Mouse (Mus musculus): Measurements from ENCODE around the gene Rgr. TPM values are rescaled to one million over a fixed set of nuclear protein-coding genes. Genes with fewer than 3 reads are reported as not detected.

The Rgr gene
- polyA plus RNA-seq (2012; rRNA removed) = not detected in 2 replicates

DNA sequence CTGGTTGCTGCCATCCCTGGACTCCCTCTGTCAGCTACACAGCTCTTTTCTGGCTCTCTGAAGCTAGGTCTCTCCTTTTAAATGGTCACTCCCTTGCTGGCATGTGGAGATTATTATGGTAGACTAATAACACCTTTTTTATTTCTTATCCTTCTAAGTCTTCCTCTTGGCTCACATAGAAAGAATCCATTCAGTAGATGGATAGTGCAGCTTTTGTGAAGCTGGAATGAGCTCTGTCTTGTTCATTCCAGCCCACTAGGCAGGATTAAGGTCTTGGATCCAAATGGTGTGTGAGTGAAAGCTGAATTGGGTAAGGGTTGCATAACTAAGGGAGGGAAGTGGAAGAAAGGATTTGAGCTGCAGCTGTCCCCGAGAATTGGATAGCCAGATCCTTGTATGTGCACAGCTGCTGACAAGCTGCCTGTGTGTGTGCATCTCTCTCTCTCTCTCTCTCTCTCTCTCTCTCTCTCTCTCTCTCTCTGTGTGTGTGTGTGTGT is at the start of gene Rgr:
Gene Rgr, minus strand, starts transcription at position 51 of the 497 bp plus-strand sequence.
- no peak within 1 kb of the TSS for H3K27ac ChIP-seq (ENCODE audit: control insufficient read depth, insufficient read depth, low read depth, low read length)
- no peaks in the 10 kb centered on the region for H3K27me3 ChIP-seq (ENCODE audit: control insufficient read depth, insufficient read depth, low read length)
- H3K4me1 ChIP-seq (ENCODE audit: control insufficient read depth, insufficient read depth, low read length) = no peaks in the 10 kb centered on the region
- no peak within 1 kb of the TSS for H3K4me3 ChIP-seq (ENCODE audit: control insufficient read depth, low read depth, low read length)
- no peak for TF ChIP-seq CTCF (IDR thresholded peaks at IDR 0.05; ENCODE audit: control insufficient read depth, insufficient read depth, insufficient replicate concordance, low read depth, low read length)
- no peak for TF ChIP-seq POLR2A (IDR thresholded peaks at IDR 0.05; ENCODE audit: control insufficient read depth, low read depth, low read length)
- H3K36me3 ChIP-seq (ENCODE audit: control insufficient read depth, insufficient read depth, low read length) = no peaks in the 10 kb centered on the region

DNA sequence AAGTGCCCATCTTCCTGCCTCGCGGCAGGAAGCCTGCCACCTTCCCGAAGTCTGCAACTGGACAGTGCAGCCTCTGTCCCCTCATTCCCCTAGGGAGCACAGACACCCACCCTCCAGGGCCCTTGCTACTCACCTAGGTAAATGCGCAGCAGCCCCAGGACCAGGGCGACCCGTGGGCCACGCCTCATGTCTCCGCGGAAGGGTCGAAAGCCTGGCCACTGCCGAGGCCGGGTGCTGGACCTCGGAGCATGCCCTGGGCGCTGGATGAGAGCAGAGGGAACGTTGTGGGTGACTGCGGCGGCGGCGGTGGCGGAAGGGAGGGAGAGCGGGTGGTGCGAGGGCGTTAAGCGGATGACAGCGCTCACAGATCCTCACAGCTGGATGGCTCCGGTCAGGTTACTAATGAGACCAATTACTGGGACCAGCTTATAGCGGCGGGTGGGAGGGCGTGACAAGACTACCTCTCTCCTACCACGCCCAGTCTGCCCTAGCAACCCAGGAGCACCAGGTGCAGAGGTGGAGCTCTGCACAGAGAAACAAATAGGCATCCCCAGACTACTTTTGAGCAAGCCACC is 49.3 kb upstream of the Rgr start, which contains the start of gene Cdhr1:
Gene Cdhr1, minus strand, starts transcription at position 392 of the 575 bp plus-strand sequence.
- TF ChIP-seq CTCF (IDR thresholded peaks at IDR 0.05; ENCODE audit: control insufficient read depth, insufficient read depth, insufficient replicate concordance, low read depth, low read length) = no peak
- Histone ChIP-seq H3K4me1 (ENCODE audit: control insufficient read depth, insufficient read depth, low read length) (peaks cover 6% of the 10 kb centered on the region), H3K27ac (ENCODE audit: control insufficient read depth, insufficient read depth, low read depth, low read length) (no peak within 1 kb of the TSS)

DNA sequence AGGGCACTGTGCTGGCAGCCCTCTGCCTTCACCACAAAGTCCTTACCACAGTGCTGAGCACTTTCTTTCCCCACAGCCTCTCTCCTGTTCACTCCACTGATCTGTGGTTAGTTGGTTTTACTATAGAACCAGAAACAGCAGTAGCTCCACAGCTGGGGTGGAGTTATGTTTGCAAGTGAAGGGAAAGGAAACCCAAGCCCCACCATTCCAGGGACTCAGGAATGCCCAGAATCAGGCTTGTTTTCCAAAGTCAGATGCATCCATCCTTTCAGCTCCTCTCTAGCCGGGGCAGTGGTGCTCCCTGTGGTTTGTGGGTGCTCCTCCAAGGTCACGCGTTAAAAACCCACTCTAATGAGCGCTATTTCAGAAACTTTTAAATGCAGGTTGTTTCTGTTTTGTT is 46.8 kb upstream of the Rgr start:
- Histone ChIP-seq H3K4me1 (ENCODE audit: control insufficient read depth, insufficient read depth, low read length) (peaks cover 6% of the 10 kb centered on the region), H3K27ac (ENCODE audit: control insufficient read depth, insufficient read depth, low read depth, low read length) (no peak overlapping the region), H3K36me3 (ENCODE audit: control insufficient read depth, insufficient read depth, low read length) (no peaks in the 10 kb centered on the region), H3K27me3 (ENCODE audit: control insufficient read depth, insufficient read depth, low read length) (no peaks in the 10 kb centered on the region), H3K4me3 (ENCODE audit: control insufficient read depth, low read depth, low read length) (no peak overlapping the region)
- TF ChIP-seq CTCF (IDR thresholded peaks at IDR 0.05; ENCODE audit: control insufficient read depth, insufficient read depth, insufficient replicate concordance, low read depth, low read length) (no peak), POLR2A (IDR thresholded peaks at IDR 0.05; ENCODE audit: control insufficient read depth, low read depth, low read length) (no peak)

More for the DNA sequence above, 49.3 kb upstream of the Rgr start, which contains the start of gene Cdhr1:
- no peak within 1 kb of the TSS; the same call in 1 of the 2 replicates for H3K4me3 ChIP-seq (ENCODE audit: control insufficient read depth, low read depth, low read length)
- no peaks in the 10 kb centered on the region for H3K27me3 ChIP-seq (ENCODE audit: control insufficient read depth, insufficient read depth, low read length)
- H3K36me3 ChIP-seq (ENCODE audit: control insufficient read depth, insufficient read depth, low read length) = no peaks in the 10 kb centered on the region

DNA sequence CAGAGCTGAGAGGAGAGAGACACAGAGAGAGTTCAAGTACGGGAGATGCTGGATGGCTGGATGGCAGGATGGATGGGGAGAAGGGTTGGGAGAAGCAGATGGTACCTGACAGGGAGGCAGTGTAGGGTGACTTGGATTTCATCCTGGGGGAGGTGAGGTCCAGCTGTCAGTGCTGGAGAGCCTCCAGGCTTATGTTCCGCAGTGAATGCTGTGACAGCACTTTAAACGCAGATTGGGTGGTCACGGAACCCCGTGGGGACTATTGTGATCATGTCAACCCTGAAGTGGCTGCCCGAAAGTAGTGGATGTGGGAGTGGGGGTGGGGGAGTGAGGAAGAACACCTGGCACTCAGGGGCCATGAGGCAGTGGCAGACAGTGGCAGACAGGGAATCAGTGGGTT is 45.7 kb upstream of the Rgr start:
- Histone ChIP-seq H3K4me3 (ENCODE audit: control insufficient read depth, low read depth, low read length) (no peak overlapping the region), H3K27me3 (ENCODE audit: control insufficient read depth, insufficient read depth, low read length) (no peaks in the 10 kb centered on the region), H3K36me3 (ENCODE audit: control insufficient read depth, insufficient read depth, low read length) (no peaks in the 10 kb centered on the region), H3K27ac (ENCODE audit: control insufficient read depth, insufficient read depth, low read depth, low read length) (no peak overlapping the region), H3K4me1 (ENCODE audit: control insufficient read depth, insufficient read depth, low read length) (peaks cover 6% of the 10 kb centered on the region)
- TF ChIP-seq CTCF (IDR thresholded peaks at IDR 0.05; ENCODE audit: control insufficient read depth, insufficient read depth, insufficient replicate concordance, low read depth, low read length) (no peak), POLR2A (IDR thresholded peaks at IDR 0.05; ENCODE audit: control insufficient read depth, low read depth, low read length) (no peak)

DNA sequence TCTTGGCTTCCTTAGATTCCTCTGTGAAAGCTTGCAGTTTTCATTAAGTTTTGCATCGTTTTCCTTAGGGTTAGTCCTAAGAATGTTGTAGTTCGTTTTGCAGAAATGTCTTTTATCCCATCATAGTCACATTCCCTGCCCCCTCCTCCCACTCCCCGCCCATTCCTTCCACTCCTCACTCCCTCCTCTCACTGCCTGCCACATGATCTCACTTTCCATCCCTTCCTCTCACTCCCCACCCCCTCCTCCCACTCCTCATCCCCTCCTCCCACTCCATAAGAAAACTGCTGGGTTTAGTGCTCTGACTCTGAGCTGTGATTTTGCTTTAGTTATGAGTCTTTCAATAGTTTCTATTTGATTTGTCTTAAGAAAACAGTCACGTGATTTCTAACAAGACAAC is 35.0 kb upstream of the Rgr start:
- no peak for TF ChIP-seq POLR2A (IDR thresholded peaks at IDR 0.05; ENCODE audit: control insufficient read depth, low read depth, low read length)
- TF ChIP-seq CTCF (IDR thresholded peaks at IDR 0.05; ENCODE audit: control insufficient read depth, insufficient read depth, insufficient replicate concordance, low read depth, low read length) = no peak

DNA sequence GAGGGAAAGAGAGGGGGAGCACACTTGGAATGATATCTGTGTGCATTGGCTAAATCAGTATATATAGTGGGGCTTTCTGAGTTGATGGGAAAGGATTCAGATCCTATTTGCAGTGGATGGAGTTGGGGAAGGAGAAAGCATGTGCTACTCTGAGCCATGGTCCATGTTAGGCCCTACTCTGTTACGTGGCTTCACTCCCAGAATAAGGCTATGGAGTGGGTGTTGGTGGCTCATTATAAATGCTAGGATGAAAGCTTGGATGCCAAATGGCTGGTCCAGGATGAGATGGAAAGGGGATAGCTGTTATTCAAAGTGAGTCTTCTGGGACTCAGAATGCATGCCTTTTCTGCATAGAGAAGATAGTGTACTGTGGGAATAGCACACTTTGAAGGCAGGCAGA is 32.0 kb upstream of the Rgr start:
- no peaks in the 10 kb centered on the region for H3K36me3 ChIP-seq (ENCODE audit: control insufficient read depth, insufficient read depth, low read length)
- no peak overlapping the region for H3K4me3 ChIP-seq (ENCODE audit: control insufficient read depth, low read depth, low read length)
- no peak for TF ChIP-seq CTCF (IDR thresholded peaks at IDR 0.05; ENCODE audit: control insufficient read depth, insufficient read depth, insufficient replicate concordance, low read depth, low read length)
- no peaks in the 10 kb centered on the region for H3K27me3 ChIP-seq (ENCODE audit: control insufficient read depth, insufficient read depth, low read length)
- H3K27ac ChIP-seq (ENCODE audit: control insufficient read depth, insufficient read depth, low read depth, low read length) = no peak overlapping the region
- H3K4me1 ChIP-seq (ENCODE audit: control insufficient read depth, insufficient read depth, low read length) = no peaks in the 10 kb centered on the region

More for the DNA sequence above, 35.0 kb upstream of the Rgr start:
- H3K4me1 ChIP-seq (ENCODE audit: control insufficient read depth, insufficient read depth, low read length) = no peaks in the 10 kb centered on the region
- H3K27me3 ChIP-seq (ENCODE audit: control insufficient read depth, insufficient read depth, low read length) = no peaks in the 10 kb centered on the region
- H3K27ac ChIP-seq (ENCODE audit: control insufficient read depth, insufficient read depth, low read depth, low read length) = no peak overlapping the region
- no peak overlapping the region for H3K4me3 ChIP-seq (ENCODE audit: control insufficient read depth, low read depth, low read length)
- H3K36me3 ChIP-seq (ENCODE audit: control insufficient read depth, insufficient read depth, low read length) = no peaks in the 10 kb centered on the region

DNA sequence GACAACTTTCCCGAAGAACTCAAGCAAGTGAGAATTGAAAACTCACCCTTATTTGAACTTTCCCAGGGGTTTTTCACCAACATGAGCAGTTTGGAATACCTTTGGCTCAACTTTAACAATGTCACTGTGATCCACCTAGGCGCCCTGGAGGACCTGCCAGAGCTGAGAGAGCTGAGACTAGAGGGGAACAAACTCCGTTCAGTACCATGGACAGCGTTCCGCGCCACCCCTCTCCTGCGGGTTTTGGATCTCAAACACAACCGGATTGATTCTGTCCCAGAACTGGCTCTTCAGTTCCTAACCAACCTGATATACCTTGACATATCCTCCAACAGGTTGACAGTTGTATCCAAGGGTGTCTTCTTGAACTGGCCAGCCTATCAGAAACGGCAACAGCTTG is 19.8 kb upstream of the Rgr start:
- Histone ChIP-seq H3K27ac (ENCODE audit: control insufficient read depth, insufficient read depth, low read depth, low read length) (no peak overlapping the region), H3K36me3 (ENCODE audit: control insufficient read depth, insufficient read depth, low read length) (no peaks in the 10 kb centered on the region), H3K4me3 (ENCODE audit: control insufficient read depth, low read depth, low read length) (no peak overlapping the region), H3K4me1 (ENCODE audit: control insufficient read depth, insufficient read depth, low read length) (no peaks in the 10 kb centered on the region), H3K27me3 (ENCODE audit: control insufficient read depth, insufficient read depth, low read length) (no peaks in the 10 kb centered on the region)
- no peak for TF ChIP-seq POLR2A (IDR thresholded peaks at IDR 0.05; ENCODE audit: control insufficient read depth, low read depth, low read length)

DNA sequence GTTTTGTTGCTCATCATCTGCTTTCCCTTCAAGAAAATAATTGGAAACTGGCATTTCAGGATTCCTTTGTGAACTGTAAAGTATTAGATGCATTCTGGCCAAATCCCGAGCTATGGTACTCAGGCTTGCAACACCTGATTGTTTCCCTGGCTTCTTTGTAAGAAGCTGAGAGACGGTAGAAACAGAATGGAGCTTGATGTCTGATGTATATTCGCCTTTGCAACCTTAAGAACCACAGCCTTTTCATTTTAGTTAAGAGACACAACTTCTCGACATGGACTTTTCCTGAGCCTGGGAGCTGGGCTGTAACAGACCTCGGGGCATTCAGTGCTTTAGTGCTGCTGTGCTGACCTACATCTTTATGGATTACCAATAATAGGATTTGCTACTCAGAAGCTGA is 18.9 kb upstream of the Rgr start, which contains the start of gene Lrit2:
Gene Lrit2, plus strand, starts transcription at position 301 of the 400 bp plus-strand sequence.
- Histone ChIP-seq H3K27ac (ENCODE audit: control insufficient read depth, insufficient read depth, low read depth, low read length) (no peak within 1 kb of the TSS), H3K36me3 (ENCODE audit: control insufficient read depth, insufficient read depth, low read length) (no peaks in the 10 kb centered on the region), H3K27me3 (ENCODE audit: control insufficient read depth, insufficient read depth, low read length) (no peaks in the 10 kb centered on the region), H3K4me1 (ENCODE audit: control insufficient read depth, insufficient read depth, low read length) (no peaks in the 10 kb centered on the region), H3K4me3 (ENCODE audit: control insufficient read depth, low read depth, low read length) (no peak within 1 kb of the TSS)
- TF ChIP-seq POLR2A (IDR thresholded peaks at IDR 0.05; ENCODE audit: control insufficient read depth, low read depth, low read length) = no peak
- TF ChIP-seq CTCF (IDR thresholded peaks at IDR 0.05; ENCODE audit: control insufficient read depth, insufficient read depth, insufficient replicate concordance, low read depth, low read length) = no peak

Measured in testis, adult 2 months (tissue).